Mouse (Mus musculus): ENCODE results near the gene Cox6b1.

The Cox6b1 gene

DNA sequence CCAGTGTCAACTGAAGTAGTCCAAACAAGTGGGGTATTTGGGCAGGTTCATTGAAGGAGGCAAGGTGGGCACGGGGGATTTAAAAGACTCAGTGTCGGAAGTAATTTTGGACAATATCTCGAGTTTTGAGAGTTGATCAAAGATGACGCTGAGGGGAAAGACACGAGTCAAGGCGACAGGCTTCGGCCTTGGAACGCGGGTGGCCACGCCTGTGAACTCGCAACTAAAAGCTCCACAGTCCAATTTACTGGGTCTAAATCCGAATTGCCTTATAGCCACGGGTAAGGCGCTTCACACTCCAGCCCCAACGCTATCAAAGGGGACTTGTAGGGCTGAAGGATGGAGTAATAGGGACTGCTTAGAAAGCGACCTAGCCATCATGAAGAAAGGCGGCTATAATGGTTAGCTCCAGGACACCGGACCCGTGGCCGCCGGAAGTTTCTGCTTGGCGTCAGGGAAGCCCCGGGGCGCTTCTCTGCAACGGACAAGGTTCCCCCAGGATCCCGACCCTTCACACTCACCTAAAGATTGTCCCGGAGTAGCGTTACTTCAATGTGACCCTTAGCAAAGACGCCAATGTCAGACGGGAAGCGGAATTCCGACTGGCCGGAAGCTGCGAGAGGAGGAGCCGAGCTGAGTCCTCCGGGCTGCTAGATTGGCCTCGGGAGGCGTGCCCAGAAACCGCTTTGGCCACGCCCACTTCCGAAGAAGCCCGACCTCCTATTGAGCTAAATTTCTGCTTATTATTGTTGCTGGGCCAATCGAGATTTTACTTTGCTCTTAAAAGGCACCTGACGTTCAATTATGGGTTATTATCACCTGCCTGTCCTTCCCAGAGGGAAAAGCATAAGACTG is at the start of gene Cox6b1:
Gene Cox6b1 (minus strand): TSS at position 622 of the 855 bp plus-strand sequence.
- peak; percentile 92 for DNase-seq (ENCODE audit: low read depth, low spot score)

DNA sequence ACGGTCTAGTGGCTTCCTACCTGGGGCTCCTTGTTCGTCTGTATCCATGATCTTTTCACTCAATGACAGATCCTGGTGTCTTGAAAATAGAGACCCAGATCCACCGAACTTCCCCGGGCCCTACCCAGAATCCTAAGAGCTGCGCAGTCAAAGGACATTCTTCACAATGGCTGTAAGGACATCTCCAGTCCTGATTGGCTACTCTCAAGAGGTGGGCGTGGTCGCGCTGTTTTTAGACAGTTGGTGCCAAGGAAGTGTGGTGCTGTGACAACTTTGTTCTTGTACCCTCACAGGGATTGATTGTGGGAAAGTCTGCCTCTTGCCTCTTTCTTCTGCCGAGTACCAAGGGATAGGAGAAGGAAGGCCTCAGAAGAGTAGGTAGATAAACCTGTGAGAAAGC is 45.5 kb upstream of the Cox6b1 start, which contains the start of gene Pmis2:
Gene Pmis2 (minus strand): TSS at position 126 of the 400 bp plus-strand sequence.
- peak; percentile 77 for DNase-seq (ENCODE audit: low read depth, low spot score)

DNA sequence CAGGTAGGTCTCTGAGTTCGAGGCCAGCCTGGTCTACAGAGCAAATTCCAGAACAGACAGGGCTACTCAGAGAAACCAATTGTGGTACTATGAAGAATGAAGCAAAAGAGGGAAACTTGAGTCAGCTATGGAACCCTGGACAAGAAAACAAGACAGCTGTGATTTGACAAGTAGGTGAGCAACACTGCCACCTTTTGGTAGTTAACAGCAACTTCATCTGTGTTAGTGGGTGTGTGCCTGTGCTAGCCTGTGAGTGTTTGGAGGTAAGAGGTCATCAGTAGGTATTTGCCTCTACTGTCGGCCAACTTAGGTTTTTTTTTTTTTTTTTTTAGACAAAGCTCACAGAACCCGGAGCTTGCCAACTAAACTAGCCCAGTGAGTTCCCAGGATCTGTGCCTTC is 43.3 kb upstream of the Cox6b1 start:
- peak; percentile 90 for DNase-seq (ENCODE audit: low read depth, low spot score)

DNA sequence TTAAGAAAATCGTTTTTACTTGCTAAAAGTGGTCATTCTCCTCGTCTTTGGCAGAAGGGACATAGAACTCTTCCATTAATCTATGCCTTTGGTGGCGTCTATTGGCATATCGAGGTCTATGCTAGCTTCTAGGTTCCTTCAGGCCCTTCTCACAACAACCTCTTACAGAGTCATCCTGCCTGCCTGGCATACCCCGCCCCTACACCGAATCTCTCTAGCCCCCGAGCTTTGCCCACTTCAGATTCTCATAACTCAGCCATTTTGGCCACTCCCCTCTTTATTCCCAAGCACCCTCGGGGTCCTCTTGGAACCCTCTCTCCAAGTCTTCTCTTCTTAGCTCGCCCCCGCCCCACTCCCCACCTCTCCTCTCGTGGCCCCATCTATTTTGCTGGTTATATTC is 39.4 kb upstream of the Cox6b1 start:
- no peak for DNase-seq (ENCODE audit: low read depth, low spot score)

DNA sequence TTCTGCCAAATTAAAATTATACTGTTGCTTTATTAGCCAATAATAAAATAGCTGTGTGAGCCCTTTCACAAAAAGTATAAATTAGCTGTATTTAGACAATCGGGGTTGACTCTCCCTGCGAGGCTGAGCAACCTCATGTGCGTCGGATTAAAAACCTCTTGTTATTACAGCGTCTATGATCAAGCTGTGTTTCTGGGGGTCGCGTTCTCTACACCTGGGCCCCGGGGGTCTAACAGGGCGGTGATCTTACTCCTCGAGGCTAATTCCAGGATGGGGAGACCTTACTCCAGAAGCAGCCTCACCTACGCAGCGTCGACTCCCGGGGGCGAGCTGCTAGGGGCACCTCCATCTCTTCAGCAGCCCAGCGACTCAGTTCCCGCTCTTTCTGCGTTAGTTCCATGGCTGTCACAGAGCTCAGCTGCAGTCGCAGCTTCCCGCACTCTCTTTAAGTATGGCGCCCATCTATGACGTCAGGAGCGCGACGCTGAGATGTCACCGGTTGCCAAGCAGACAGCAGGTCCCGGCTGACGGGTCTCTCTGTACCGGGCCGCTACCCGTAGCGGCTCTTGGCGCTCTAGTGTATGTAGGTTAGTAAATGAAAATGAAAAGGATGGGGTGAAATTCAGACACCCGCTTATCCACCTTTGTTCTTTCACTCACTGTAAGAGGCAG is 38.7 kb upstream of the Cox6b1 start, which contains the start of gene Haus5:
Gene Haus5 (minus strand): TSS at position 466 of the 672 bp plus-strand sequence.
- peak; percentile 93 for DNase-seq (ENCODE audit: low read depth, low spot score)

DNA sequence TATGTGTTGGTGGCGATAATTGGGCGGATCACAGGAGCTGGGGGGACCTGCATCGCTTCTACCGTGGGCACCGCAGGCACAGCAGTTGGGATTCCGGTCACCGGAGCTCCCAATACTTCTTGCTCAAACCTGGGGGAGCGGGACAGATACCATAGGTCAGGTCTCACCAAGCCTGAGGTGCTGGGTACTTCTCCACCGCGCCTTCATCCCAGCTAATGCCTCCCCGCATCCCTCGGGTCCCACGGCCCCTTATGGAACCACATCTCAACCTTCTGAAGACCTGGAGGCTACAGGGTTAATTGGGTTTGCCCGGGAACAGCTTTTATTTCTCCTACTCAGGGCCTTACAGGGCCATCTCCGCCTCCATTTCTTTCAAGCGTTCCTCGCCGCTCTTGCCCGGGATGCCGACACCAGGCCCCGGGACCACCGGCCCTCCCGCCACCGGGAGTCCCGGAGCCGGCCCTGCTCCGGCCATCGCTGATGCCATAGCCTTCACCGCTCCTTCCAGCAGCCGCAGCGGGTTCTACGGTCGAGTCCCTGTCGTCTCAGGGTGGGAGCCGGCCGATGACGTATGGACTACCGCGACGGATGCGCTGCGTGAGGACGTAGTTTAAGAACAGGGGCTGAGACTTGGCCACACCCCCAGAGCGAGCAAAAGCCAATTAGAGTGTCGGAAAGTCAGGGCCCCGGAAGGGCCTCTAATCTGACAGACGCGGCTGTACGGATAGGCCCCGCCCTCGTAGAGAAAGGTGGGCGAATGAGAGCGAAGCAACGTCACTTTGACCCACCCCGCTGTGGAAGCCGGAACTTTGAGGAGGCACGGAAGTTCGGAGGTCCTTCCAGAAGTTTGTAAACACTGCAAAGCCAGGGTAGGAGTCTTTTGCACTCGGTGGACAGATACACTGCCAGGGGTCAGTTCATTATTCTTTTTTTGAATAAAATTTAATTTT is 23.9 kb upstream of the Cox6b1 start, which contains the start of gene Rbm42:
Gene Rbm42 (minus strand): TSS at position 727 of the 950 bp plus-strand sequence.
- DNase-seq (ENCODE audit: low read depth, low spot score): peak; percentile 99

DNA sequence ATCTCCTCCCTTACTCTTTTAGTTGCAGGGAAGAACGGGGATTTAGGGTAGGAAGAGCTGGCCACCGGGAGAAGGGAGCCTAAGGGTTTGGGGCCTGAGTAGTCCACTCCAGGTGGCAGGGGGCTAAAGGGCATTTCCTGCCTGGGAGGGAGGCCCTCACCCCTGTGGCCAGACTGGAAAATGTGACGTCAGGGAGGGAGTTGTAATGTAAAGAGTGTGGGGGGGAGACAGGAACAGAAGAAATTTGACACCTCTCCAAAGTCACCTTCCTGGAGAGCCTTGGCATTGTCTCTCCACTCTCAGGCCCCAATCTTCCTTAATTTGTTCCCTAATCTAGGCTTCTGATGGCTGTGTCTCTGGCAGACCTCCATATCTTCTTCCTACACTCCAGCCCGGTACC is 13.1 kb upstream of the Cox6b1 start:
- DNase-seq (ENCODE audit: low read depth, low spot score): peak; percentile 54

DNA sequence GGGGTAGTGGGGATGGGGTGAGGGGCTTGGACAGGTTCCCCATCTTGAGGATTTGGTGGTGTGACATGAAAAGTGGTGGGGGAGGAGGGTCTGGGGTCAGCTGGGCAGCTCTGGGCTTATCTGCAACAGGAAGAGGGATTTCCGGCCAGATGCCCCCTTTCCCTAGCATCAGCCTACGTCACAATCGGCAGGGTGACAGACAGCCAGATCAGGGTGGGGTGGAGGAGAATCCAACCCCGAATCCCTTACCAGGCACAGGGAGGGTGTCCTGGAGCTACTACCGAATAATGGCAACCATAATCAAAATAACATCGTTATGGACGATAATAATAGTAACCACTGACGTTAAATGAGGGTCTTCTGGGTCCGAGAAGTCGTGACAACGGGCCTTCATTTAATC is 10.4 kb upstream of the Cox6b1 start:
- DNase-seq (ENCODE audit: low read depth, low spot score): no peak

DNA sequence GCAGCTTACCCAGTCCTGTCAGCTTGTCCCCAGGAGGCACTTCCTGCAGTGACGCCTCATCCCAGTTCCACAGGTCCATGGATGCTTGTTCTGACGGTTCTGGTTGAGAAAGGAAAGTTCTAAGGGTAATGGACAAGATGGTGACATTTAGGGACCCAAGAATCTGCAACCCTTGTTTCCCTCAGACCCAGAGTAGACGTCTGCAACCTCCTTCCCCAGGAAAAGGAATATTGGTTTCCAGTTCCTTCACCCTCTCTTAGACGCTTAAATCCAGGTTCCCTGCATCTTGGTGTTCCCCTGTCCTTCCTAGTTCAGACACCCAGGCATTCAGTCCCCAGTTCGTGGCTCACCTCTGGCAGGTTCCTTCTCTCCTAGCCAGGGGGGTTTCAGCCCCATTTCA is 9.8 kb upstream of the Cox6b1 start, which contains the start of gene Etv2:
Gene Etv2 (minus strand): TSS at position 101 of the 400 bp plus-strand sequence.
- no peak for DNase-seq (ENCODE audit: low read depth, low spot score)

DNA sequence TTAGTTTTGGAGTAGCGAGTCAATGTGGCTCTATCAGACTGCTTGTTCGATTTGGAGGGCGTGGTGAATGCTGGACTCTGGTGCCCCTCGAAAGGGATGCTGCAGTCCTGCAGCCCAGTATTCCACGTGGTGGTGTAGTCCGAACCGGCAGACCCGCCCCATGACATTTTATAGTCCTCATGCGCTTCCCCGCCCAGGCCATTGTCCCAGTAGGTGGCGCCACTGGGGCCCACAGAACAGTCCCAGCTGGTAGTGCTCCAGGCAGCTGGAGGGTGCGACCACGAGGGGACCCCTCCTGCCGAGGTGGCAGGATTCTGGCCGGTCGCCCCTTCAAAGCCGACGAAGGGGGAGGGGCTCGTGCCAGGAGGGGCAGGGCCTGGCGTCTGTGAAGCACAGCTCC is 8.7 kb upstream of the Cox6b1 start:
- peak; percentile 90 for DNase-seq (ENCODE audit: low read depth, low spot score)

DNA sequence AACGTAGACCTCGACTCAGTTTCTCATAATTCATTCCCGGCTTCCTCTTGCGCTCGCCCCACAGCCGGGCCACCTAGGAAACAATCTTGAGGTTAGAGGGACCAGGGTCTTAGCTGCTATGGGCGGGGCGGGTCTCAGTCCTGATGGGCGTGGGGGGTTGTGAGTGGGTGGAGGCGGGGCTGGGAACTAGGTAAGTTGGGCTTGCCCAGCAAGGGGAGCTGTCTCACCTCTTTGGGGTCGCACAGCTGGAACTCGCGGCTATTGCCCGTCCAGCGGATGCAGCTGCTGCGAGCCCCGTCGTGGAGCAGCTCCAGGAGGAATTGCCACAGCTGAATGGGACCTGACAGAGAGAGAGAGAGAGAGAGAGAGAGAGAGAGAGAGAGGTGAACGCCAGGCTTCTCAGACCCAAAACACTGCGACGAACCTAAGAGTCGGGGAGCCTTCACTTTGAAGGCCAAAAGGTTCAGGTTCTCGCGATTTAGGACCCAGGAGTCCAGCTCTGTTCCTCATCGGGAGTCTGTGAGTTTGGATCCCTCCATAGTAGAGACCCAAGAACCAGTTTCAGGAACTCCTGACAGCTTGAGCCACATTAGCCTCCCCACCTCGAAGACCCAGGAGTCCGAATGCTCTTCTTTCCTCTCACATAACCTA is 7.9 kb upstream of the Cox6b1 start:
- peak; percentile 43 for DNase-seq (ENCODE audit: low read depth, low spot score)

DNA sequence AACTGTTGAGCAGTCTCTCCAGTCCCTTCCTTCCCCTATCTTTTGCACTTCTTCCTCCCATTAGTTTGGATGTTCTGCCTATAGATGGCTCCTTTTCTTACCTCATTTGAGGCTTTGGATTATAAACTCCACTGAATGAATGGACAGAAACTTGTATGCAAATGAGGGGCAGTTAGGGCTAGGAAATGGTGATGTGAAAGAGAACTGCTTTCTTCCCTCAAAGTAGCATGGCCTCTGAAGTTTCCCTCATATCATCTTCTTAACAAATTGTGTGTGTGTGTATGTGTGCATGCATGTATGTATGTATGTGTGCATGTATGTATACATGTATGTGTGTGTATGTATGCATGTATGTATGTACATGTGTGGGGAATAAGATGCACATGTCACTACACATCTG is 3.1 kb upstream of the Cox6b1 start:
- no peak for DNase-seq (ENCODE audit: low read depth, low spot score)

DNA sequence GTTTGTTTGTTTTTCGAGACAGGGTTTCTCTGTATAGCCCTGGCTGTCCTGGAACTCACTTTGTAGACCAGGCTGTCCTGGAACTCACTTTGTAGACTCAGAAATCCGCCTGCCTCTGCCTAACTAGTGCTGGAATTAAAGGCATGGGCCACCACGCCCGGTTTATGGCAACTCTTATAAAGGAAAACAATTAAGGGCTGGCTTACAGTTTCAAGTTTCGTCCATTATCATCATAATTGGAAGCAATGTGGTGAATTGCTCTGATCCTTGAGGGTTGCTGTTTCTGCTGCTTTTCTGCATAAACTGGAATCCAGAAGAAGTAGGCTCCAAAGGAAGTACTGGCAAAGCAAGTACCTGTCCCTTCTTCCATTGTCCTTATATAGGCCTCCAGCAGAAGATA is 696 bp upstream of the Cox6b1 start:
- DNase-seq (ENCODE audit: low read depth, low spot score): peak; percentile 61

DNA sequence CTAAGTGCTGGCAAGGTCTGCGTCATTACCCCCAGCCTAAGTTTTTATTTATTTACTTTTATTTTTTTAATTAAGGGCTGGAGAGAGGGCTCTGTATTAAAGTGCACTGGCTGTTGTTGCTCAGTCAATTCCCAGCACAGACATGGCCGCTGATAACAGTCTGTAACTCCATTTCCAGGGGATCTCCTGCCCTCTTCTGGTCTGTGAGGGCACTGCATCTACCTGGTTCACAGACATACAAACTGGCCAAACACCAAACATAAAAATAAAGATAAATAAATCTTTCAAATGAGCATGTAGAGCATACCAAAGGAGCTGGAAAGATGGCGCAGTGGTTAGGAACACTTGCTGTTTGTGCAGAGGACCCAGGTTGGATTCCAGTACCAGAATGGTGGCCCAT is 6.7 kb downstream of the Cox6b1 start:
- peak; percentile 69 for DNase-seq (ENCODE audit: low read depth, low spot score)

DNA sequence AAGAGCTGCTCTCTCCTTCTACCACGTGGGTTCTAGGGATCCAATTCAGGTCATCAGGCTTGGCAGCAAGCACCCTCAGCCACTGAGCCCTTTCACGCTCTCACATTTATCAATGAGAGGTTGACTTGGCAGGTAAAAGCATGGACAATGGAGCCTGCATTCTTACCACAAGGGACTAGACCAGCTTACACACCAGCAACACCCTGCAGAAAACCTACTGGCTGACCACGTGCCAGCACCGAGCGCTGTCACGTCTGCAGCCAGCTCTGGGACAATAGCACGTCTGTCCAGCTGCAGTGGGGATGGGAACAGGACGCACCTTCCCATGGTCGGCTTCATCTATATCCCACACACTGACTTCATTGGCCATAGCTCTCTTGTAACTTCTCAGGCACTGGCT is 7.3 kb downstream of the Cox6b1 start:
- DNase-seq (ENCODE audit: low read depth, low spot score): no peak

DNA sequence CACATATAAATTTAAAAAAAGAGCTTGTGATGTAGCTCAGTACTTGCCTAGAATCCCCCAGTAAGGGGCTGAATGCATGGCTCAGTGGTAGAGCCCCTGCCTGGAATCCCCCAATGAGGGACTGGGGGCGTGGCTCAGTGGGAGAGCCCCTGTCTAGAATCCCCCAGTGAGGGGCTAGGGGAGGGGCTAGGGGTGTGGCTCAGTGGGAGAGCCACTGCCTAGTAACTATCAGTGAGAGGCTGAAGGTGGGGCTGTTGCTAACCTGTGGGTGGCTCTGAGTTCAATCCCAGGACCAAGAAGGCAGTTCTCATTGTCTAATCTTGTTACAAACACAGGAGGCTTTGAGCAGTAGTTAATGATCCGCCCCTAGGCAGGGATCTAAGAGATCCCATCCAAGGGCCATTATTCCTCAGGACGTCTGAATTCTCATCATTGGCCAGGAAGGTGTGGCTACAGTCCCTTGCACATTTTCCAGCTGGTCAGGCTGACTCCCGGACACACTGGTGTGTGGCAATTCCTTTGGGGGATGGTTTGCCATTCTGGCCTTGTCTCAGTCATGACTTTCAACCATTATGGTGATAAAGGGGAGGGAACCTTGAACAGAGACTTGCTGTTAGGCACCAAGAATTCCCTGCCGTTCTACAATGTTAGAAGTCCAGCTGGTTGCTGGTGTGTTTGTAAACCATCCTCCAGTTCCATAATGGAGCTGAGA is 10.7 kb downstream of the Cox6b1 start:
- peak; percentile 81 for DNase-seq (ENCODE audit: low read depth, low spot score)

DNA sequence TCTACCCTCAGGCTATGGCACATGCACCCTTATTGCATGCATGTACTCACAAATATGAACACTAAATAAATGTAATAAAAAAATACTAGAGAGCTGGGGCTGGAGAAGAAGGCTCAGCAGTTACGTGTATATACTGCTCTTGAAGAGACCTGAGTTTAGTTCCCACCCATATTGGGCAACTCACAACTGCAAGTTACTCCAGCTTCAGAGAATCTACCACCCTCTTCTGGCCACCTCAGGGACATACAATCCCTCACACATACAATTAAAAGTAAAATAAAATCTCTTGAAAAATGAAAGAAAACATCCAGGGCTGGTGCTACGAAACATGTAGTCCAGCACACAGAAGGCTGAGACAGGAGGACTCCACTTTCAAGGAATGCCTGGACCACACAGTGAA is 11.5 kb downstream of the Cox6b1 start:
- peak; percentile 66 for DNase-seq (ENCODE audit: low read depth, low spot score)

DNA sequence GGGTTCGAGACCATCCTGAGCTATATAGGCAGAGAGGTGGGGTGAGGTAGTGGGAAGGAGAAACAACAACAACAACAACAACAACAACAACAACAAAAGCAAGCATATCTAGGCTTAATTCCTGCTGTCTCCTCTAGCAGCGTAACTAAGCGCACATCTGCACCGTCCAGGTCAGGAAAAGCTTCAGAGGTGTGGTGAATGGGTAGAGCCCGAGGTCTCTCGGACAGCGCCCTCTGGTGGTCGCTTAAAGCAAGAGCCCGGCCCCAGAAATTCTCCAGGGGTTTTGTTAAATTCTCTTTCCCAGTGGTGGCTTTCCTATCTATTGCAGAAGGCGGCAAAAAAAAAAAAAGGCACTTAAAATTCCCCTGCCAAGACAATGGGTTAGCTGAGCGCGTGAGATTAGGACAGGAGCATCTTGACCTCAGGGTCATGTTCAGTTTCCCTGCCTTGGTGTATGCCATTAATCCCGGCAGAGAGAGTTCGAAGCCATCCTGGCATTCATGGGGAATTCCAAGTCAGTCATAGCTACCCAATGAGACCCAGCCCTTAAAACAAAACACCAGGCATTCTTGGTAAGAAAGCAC is 12.3 kb downstream of the Cox6b1 start:
- DNase-seq (ENCODE audit: low read depth, low spot score): peak; percentile 82

DNA sequence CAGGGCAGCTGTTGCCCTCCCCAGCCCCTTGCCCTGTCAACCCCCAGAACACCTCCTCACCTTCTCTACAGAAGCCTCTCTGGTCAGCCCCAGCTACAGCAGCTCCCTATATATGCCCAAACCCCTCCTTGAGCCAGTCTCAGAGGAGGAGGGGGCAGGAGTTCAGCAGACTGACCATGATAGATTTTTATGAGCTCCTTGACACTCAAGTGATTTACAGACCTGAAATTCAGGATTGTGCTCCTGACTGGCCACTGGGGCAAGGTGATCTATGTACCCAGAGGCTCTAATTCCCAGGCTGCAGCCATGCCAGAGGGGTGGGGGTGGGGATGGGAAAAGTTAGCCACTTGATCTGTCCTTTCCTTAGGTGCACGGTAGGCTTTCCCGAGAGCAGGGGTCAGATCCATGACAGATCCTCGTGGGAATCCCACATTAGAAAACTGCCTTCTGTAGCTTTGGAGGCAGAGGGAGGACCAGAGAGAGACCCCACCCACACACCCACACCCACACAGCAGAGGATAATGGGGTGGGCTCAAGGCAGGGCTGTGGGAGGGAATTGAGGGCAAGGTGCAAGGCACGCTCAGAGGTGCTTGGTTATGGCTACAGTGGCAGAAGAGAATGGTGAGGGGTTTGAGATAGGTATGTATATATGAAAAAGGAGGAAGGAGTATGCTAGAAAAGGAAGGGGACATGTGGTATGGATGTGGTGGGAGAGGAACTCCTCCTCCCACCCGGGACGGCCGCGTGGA is 13.1 kb downstream of the Cox6b1 start, which contains the start of gene Upk1a:
Gene Upk1a (minus strand): TSS at position 194 of the 749 bp plus-strand sequence.
- DNase-seq (ENCODE audit: low read depth, low spot score): no peak

All from ES-CJ7 (cell line).